Mouse (Mus musculus): ENCODE measurements at regions not wholly inside any gene's neighbourhood (a gene's known extent, or its start where the extent isn't known, plus 50 kb on each side); places are given as distances from the start of the nearest gene placed in this dataset.
A peak's percentile ranks its signal among the peaks of the same experiment; 100 is the strongest.

- no peak for DNase-seq (ENCODE audit: low spot score in 2 of 2)
Observed at GRCm38 (mm10) chr10:105704472-105705235, 130.4 kb upstream of the Tmtc2 start.

- no peak for DNase-seq (ENCODE audit: low spot score in 2 of 2)
Observed at GRCm38 (mm10) chr10:105693131-105693530, 118.9 kb upstream of the Tmtc2 start.

DNA sequence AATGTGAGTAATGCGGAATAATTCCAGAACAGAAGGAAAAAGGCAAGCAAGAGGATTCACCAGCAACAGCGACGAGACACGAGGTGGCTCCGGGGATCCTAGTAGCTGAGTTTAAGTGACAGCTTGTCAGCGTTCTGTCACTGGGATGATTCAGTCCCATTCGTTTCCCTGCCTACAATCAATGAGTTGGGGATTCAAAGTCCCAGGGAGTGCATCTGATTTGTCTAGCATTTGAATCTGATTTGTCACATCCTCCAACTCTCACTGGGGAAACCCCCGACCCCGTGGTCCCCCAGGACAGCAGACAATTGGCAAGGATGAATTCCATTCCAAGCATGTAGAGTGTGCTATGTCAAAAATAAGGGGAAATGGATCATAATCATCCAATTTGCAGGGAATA is 115.1 kb upstream of the Tmtc2 start:
- no peak for DNase-seq (ENCODE audit: low spot score in 2 of 2)

- DNase-seq (ENCODE audit: low spot score in 2 of 2), result no peak
Observed at GRCm38 (mm10) chr10:105688879-105689278, 114.6 kb upstream of the Tmtc2 start.

DNA sequence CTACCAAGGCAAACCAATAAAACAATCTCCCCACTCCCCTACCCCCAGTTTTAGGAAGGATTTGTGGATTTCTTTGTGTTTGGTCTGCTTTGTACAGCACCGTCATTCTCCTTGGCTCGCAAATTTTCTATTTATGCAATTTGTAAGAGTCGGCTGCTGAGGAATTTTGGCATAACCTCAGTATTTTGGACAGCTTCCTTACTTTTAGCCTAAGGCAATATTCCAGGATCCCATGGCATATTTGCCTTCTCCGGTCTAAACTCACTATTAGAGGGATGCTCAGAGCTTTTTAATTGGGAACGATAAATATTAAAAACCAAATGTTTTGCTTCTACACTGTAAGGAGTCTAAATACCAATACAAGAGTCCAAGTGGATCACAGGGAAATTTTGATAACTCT is 112.6 kb upstream of the Tmtc2 start:
- DNase-seq (ENCODE audit: low spot score in 2 of 2), result no peak

DNA sequence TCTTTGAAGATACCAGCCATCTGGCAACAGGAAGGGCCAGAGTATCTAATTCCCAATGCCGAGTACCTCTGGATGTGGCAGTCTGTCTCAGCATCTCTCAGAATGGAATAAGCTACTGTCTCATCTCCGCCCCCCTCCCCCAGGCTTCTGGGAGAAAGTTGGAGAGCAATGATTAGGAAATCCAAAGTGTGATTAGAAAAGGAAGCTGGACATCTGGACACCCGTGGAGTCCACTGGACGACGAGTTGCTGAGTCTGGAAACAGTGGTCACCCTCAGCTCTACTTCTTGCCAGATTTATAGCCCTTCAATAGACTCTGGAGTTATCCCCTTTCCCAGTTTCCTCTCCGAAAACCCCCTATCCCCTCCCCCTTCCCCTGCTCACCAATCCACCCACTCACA is 105.3 kb upstream of the Tmtc2 start:
- DNase-seq (ENCODE audit: low spot score in 2 of 2), result no peak

DNA sequence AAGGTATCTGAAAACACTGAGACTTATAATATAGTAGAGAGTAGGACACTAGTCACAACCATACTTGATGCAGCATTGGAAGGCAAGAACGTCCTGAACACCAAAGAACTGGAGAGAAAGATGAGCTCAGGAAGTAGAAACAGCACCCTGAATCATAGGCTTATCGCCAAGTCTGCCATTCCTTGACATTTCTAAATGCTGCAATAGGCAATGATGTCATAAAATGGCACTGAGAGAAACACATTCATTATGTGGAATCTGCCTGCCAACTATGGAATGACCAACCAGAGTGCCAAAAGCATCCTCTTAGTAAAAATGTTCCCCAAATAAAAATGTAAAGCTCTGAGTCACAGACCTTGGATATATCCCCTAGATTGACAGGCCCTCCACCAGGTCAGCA is 92.7 kb upstream of the Tmtc2 start:
- DNase-seq (ENCODE audit: low spot score in 2 of 2), result no peak

DNA sequence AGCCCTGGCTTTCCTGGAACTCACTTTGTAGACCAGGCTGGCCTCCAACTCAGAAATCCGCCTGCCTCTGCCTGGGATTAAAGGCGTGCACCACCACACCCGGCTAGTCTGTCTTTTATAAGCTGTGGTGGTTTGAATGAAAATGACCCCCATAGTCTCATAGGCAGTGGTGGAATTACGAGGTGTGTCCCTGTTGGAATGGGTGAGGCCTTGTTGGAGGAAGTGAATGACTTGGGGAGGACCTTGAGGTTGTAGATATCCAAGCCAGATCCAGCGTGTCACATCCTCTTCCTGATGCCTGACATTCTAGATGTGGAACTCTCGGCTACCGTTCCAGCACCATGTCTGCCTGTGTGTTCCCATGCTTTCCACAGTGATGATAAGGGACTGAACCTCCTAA is 86.5 kb upstream of the Tmtc2 start:
- no peak for DNase-seq (ENCODE audit: low spot score in 2 of 2)

GRCm38 (mm10) chr10:105656788-105657187 is 82.5 kb upstream of the Tmtc2 start:
- DNase-seq (ENCODE audit: low spot score in 2 of 2), result no peak

DNA sequence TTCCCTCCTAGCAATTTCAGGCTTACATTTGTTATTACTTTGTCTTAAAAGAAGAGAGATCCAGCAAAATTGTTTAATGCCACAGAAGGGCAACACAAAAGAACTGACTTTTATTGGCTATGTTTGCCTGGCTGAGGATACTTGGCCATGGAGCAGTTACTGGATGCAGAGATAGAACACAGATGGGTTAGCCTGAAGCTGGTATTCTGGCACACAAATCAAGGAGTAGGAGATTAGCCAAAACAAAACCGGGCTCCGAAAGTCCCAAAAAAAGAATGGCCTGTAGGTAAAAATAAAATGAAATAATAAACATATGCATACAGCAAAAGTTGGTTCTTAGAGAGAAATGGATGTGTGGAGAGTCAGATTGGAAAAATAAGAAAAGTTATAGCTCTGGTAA is 78.2 kb upstream of the Tmtc2 start:
- DNase-seq (ENCODE audit: low spot score in 2 of 2), result no peak

DNA sequence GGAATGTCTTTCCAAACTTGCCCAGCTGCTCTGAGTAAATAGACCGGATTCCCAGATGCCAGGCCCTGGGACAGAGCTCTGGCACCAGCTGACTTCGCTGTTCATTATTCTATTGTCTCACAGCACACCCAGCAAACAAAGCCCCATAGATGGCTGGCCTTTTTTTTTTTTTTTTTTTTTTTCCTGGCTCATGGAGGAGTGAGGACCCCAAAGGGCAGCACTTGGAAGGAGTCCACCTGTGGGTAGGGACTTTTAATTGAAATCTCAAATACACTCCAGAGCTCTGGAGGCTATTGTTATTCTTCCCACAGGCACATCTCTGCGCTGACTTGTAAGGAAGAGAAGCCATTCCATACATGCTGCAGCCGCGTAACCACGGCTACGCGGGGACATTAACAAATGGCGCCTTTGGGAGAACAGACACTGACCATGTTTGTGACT is 64.8 kb upstream of the Tmtc2 start:
- DNase-seq (ENCODE audit: low spot score in 2 of 2), result peak in 1 of 2 experiments; percentile 18

- no peak for DNase-seq (ENCODE audit: low spot score in 2 of 2)
Observed at GRCm38 (mm10) chr10:105638500-105638899, 64.2 kb upstream of the Tmtc2 start.

DNA sequence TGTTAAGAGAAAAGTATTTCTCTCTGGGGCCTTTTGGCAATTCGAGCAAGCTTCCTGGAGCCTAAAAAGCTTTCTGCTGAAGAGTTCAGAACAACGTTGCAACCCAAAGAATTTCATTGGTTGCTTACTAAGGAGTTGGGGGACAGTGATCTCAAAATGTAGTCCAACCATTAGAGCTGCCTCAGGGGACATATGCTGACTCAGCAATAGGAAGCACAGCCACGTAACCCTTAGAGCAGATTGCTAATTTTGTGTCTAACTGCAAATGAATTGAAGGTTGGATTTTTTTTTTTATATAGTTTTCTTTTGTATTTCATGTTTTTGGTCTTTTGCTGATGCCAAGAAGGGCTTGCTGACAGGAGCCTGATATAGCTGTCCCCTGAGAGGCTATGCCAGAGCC is 52.6 kb upstream of the Tmtc2 start:
- DNase-seq (ENCODE audit: low spot score in 2 of 2), result no peak

DNA sequence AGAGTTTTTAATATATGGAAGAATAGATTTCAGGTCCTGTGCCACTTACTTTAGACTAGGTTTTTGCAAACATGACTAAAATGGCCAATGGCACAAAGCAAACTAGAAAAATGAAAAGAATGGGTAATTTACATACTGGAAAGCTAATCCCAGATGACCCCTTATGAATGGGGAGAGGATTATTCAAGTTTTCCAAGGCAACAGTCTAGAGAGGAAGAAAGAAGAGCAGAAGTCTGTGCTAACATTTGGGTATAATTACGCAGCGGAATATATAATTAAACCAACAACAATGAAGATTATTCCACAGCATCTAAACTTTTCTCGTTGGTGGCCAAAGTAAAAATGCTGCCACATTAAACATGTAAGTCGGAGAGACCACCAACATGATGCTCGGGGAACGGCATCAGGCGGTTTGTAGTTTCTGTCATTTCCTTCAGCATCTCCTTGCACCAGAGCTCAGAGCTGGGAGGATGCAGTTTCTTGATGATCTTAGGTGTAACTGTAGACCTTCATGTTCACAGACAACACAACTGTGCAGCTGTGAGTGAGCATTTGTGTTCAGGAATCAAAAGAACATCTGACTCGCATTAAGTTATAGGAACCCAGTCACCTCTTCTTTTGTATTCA is 51.2 kb upstream of the Tmtc2 start:
- no peak for DNase-seq (ENCODE audit: low spot score in 2 of 2)

Data from cerebellum, postnatal 4 days (tissue).